Mouse (Mus musculus): ENCODE measurements around the gene Clcnkb.
A peak's percentile ranks its signal among the peaks of the same experiment; 100 is the strongest.

The Clcnkb gene

DNA sequence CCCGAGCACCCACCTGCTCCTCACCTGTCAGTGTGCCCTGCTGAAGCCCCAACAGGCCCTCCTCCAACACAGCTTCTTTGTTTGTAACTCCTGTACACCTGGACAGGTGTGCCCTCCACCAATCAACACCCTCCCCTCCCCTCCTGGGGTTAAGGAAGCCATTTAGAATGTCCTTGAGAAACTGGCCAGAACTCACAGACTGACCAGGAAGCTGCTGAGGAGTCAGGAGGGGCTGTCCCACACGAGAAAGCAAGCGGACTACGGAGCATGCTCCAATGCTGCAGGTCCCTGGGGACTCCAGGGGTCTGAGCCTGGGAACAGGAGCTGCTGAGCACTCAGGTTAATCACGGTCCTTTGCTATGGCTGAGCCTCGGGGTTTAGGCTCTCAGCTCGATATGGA, at the start of gene Clcnkb:
TSS of gene Clcnkb (minus strand) at position 91 of the 400 bp plus-strand sequence.
- no peak for DNase-seq (ENCODE audit: low spot score in 2 of 2)

- DNase-seq (ENCODE audit: low spot score in 2 of 2), result no peak
Measured at GRCm38 (mm10) chr4:141464722-141465121, 48.9 kb upstream of the Clcnkb start.

- no peak for DNase-seq (ENCODE audit: low spot score in 2 of 2)
Measured at GRCm38 (mm10) chr4:141463472-141463871, 47.7 kb upstream of the Clcnkb start.

GRCm38 (mm10) chr4:141461576-141461975, 45.8 kb upstream of the Clcnkb start:
- no peak for DNase-seq (ENCODE audit: low spot score in 2 of 2)

GRCm38 (mm10) chr4:141461088-141461487, 45.3 kb upstream of the Clcnkb start:
- DNase-seq (ENCODE audit: low spot score in 2 of 2), result no peak

DNA sequence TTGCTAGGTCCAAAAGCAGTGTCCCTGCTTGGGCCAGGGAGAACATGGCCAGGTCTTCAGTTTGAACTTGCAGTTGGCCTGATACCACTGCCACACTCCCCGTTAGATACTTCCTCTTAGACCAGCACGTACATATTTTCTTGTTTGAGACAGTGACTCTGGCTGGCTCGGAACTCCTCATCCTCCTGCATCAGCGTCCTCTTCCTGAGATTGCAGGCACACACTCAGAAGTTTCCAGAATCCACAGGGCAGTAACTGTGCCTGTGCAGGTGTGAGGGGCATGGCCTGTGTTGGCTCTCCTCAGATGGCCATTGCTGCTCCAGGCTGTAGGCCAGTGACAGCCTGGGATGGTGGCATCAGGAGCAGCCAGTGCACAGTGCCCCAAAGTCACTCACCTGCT, 44.7 kb upstream of the Clcnkb start:
- no peak for DNase-seq (ENCODE audit: low spot score in 2 of 2)

GRCm38 (mm10) chr4:141459766-141460165, 44.0 kb upstream of the Clcnkb start:
- DNase-seq (ENCODE audit: low spot score in 2 of 2), result no peak

DNA sequence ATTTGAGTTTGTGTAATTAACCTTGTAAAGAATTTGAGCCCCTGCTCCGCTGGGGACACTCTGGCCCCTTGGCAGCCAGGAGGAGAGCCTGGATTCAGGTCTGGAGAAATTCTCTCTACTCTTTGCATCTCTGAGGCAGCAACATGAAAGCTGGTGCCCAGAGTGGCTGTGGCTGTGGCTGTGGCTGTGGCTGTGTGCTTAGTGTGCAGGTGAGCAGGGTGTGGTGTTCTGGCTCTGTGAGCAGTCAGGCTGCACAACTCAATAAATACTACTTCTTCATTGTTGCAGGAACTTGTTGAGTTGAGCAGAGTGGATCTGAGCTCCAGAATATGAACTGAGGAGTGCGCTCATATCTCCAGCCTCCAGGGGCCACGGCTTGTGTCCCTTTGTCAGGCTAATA, 43.1 kb upstream of the Clcnkb start:
- DNase-seq (ENCODE audit: low spot score in 2 of 2), result no peak

- peak; percentile 76 to 80 for DNase-seq (ENCODE audit: low spot score in 2 of 2)
Measured at GRCm38 (mm10) chr4:141458236-141458635, 42.4 kb upstream of the Clcnkb start.

- no peak for DNase-seq (ENCODE audit: low spot score in 2 of 2)
Measured at GRCm38 (mm10) chr4:141456193-141456938, 40.6 kb upstream of the Clcnkb start.

DNA sequence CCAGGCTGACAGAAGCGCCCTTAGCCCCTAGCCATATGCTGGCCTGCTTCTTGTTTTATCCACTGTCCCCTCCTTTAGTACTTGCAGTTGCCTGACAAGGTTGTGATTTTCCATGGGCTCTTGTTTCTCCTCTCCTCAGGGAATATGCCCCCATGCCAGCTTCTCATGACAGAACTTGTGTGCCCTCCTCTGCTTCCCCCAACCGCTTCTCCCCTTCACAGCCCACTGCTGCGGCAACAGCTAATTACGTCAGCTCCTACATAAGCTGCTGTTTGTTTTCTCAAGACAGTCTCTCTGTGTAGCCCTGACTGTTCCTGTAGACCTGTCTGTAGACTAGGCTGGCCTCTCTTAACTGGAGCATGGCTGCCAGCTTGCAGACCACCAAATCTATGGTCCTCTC, 39.7 kb upstream of the Clcnkb start:
- no peak for DNase-seq (ENCODE audit: low spot score in 2 of 2)

DNA sequence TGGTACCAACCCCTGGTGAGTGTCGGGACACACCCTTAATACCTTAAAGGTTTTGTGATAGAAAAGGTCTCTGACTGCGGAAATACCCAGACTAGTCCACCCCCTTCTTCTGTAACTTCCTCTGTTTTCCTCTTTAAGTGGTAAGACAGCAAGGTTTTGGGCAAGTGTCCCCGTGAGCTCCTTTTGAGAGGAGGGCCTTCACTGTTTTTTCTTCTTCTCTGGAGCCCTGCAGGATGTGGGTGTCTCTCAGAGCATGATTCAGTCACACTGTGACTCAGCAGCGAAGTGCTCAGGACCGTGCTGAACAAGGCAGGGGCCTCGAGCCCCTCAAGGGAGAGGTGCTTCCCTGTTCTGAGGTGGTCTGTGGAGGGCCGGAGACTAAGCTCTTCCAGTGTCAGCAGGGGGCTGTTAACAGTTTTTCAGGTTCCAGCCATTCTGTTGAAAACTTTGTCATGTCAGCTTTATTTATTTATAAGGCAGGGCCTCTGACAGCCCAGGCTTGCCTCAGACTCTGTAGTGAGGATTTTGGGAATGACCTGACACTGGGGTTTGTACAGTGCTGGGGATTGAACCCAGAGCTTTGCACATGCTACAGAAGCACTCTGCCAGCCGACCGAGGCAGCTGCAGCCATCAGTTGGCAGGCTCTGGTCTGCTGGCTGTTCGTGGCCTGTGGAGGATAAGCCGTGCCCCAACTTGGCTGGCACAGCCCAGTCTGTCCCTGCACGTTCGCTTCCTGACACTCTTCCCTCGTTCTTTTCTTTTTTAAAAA, 39.0 kb upstream of the Clcnkb start:
- DNase-seq (ENCODE audit: low spot score in 2 of 2), result no peak

GRCm38 (mm10) chr4:141451916-141452450, 36.2 kb upstream of the Clcnkb start:
- no peak for DNase-seq (ENCODE audit: low spot score in 2 of 2)

- no peak for DNase-seq (ENCODE audit: low spot score in 2 of 2)
Measured at GRCm38 (mm10) chr4:141451251-141451650, 35.4 kb upstream of the Clcnkb start.

DNA sequence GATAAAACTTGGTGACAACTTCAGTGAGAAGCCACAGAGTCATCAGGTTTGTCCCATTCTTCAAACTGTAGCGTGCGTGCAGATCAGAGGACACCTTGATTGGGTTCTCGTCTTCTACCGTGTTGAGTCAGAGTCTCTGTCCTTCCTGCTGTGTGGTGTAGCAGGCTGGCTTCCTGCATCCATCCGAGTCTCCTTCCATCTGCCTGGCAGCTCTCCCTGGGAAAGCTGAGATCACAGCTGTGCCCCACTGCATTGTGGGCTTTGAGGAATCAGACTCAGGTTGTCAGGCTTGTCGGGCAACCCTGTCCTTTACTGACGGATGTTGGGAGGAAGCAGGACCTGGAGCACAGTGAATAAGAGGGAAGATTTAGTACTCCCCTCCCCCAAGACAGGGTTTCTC, 30.4 kb upstream of the Clcnkb start:
- DNase-seq (ENCODE audit: low spot score in 2 of 2), result no peak

DNA sequence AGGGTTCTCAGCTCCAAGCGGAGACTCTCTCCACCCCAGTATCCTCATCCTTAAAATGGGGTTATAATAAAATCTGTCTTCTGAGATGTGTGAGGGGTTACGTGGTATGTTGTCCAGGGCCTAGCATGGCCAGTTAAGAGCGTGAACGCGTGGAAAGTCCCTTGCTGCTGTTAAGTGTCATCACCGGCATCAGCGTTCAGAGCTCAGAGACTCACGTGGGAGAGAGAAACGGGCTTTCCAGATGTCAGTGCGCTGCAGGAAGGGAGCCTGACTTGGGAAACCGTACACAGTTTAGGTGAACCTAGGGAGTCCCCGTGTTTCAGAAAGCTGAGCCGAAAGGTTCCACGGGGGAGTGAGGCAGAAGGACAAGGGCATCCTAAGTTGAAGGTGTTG, 29.5 kb upstream of the Clcnkb start:
- no peak for DNase-seq (ENCODE audit: low spot score in 2 of 2)

DNA sequence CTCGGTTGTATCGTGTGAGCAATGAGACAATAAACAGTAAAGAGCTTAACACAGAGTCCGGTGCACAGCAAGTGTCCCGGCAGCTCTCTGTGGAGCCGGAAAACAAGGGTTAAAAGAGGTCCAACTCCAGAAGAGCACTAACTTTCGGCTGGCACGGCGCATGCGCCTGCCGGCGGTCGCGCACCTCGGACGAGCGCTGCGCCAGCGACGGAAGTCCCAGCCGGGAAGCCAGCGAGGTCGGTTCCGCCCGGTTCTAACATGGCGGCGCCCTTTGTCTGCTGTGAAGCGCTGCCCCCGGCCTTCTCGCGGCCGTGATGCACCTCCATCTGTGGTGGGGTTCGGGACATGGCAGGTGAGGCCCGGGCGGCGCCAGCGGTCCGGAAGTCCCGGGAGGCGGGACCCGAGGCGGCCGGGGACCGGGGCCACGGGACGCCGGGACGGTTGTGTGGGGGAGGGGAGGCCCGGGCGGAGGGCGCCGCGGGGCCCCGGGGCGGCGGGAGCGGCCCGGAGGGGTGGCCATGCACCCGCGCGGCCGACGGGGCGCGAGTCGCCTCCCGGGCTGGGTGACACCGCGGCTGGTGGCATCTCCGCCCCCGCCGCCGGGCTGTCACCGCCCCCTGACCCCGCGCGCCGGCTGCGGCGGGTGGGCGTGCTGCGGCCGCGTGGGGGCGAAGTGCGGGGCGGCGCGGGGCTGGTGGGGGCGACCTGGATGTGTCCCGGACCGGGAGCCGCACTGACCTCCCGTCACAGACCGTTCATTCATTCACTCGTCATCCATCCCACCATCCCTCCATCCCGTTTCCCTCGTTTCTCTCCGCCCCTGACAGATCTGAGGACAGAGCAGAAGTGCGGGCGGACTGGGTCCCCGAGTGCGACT, 28.9 kb upstream of the Clcnkb start, which contains the start of gene Zbtb17:
TSS of gene Zbtb17 (plus strand) at position 204 of the 877 bp plus-strand sequence.
- peak; percentile 84 to 90 for DNase-seq (ENCODE audit: low spot score in 2 of 2)

DNA sequence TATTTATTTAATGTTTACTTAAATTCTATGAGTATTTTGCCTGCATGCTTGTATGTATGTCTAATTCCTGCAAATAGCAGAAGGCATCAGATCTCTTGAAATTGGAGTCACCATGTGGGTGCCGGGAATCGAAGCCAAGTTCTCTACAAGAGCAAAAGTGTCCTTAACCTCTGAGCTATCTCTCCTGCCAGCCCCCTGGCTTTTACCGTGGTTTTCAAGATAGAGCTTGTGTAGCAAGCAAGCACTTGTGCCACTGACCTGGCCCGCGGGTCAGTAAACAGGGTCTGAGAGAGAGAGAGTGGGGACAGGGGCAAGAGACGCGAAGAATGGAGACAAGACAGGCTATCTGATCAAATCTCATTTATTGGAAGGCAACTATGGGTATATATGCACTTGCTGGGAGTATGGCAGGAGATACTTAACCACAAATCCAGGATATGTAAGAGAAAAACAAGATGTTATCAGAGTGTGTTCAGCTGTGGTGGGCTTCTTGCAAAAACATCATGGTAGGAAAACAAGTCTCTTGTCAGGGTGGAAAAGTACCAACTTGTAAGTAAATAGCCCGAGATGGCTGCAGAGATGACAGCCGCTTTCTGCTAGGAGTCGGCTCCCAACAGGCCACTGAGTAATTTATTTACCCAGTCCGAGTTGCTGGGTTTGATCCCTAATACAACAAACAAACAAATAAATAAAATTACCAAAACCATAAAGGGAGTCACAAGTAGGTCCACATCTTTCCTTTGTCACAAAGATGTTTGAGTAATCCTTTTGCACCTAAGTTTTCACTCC, 28.0 kb upstream of the Clcnkb start:
- DNase-seq (ENCODE audit: low spot score in 2 of 2), result no peak

- DNase-seq (ENCODE audit: low spot score in 2 of 2), result no peak
Measured at GRCm38 (mm10) chr4:141440877-141441276, 25.1 kb upstream of the Clcnkb start.

DNA sequence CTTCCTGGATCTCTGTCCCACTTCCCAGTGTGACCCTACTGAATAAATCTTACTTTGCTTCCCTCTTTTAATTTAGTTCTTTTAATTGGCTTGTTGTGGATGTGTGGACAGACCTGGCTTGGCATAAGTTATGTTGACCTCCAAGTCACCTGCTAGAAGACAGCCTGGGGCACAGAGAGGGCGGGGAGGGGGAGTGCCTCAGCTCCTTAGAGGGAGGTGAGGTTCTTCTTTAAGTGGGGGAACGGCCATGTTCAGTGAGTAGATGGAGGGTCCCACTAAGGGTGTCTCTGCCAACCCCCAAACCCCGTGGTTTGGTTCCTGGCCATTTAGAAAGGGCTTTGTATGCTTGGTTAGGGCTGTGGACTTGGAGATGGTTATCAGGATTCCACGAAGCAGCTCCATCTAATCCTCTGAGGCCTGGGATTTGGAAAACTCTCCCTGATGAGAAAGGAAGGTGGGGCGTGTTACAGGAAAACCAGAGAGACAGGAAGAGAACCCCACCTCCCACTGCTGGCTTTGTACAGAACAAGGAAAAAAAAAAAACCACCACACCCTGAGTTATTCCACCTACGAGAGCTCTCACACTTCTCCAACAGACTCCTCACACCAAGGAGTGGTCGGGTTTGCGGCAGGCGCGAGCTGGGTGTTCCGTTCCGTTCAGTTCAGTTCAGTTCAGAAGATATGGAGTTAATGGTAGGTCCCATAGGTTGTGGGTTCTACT, 23.4 kb upstream of the Clcnkb start:
- no peak for DNase-seq (ENCODE audit: low spot score in 2 of 2)

All from urinary bladder, postnatal 36 days (tissue).